In genomic region chr3:82185626-82186025, GRCm38 (mm10) we compare ENCODE assay signal across 11 mouse cellular contexts. TPM values are rescaled to one million over a fixed set of nuclear protein-coding genes. Genes with fewer than 3 reads are reported as not detected.
DNase-seq lines count a peak whose midpoint lies in the region; ATAC-seq lines count a peak whose summit lies in the region.
"Had no signal": no experiment of that assay in that cellular context is flagged by ENCODE, and none has a peak within 500 bp of the region (broad histone marks: within the 10 kb centered on the region; RNA-seq: fewer than 3 reads in every experiment).

No protein-coding gene starts in this region.

- peak; percentile 29 for DNase-seq in heart, adult 8-10 months (ENCODE audit: low spot score)
- DNase-seq in heart, postnatal 25 days (ENCODE audit: low spot score) = no peak
- DNase-seq in frontal cortex, adult 2 months (ENCODE audit: extremely low spot score in 1 of 2, low spot score in 1 of 2) = peak; percentile 22 to 74
- peak; percentile 19 for DNase-seq in heart, postnatal 4 days
- peak; percentile 13 for DNase-seq in left cerebral cortex, postnatal 4 days
- no peak for DNase-seq in urinary bladder, postnatal 4 days (ENCODE audit: low spot score in 2 of 2)
- no peak for DNase-seq in spleen, postnatal 10 days (ENCODE audit: low spot score in 2 of 2)
- DNase-seq: adrenal gland, postnatal 14 days had no signal

- no peak for ATAC-seq in activated CD4-positive, CD25-positive, alpha-beta regulatory T cell, adult 4 months
- ATAC-seq: hindbrain, embryonic 16.5 days had no signal

- intact Hi-C loops in heart, postnatal 25 days (cut with DNase I) = no loop called here
- intact Hi-C loops in left cerebral cortex, postnatal 4 days (cut with DNase I) = no loop called here

RNA-seq across cellular contexts. Expression of gene Gucy1a1, which starts 40.0 kb away (rescaled TPM):
- total RNA-seq in heart, adult 8-10 months (2022) = 10 to 100 TPM; 13.8 to 19.0 (median 15.7) TPM
- total RNA-seq in heart, postnatal 25 days (2021) = 10 to 100 TPM; 18.9 to 19.3 TPM
- 50.8 and 52.8 TPM in 2 replicates for polyA plus RNA-seq in frontal cortex, adult 2 months (2012; rRNA removed)
- total RNA-seq in heart, postnatal 4 days (2021) = 10 to 100 TPM; 39.6 to 39.7 TPM
- total RNA-seq in left cerebral cortex, postnatal 4 days (2021) = 100 to 1,000 TPM; 138 to 165 TPM
- polyA plus RNA-seq in activated CD4-positive, CD25-positive, alpha-beta regulatory T cell, adult 4 months (2017; shearing (Covaris generic)) = 1 to 10 TPM; 5.6 to 6.1 TPM
- total RNA-seq: CH12.LX had no signal

Comparison
In these comparisons a context has a peak if more than half of its experiments do, and no peak if none do; other contexts are left out.
1. DNase-seq: peak in heart, adult 8-10 months (single experiment), frontal cortex, adult 2 months (2 of 2), heart, postnatal 4 days (single experiment) and left cerebral cortex, postnatal 4 days (single experiment); none in heart, postnatal 25 days (single experiment), urinary bladder, postnatal 4 days (0 of 2) and spleen, postnatal 10 days (0 of 2).